Mouse (Mus musculus): ENCODE data around the gene Gm20547.

GRCm38 (mm10) chr17:34916316-34916715 is 34.5 kb upstream of the Gm20547 start:
- TF ChIP-seq CTCF (IDR thresholded peaks at IDR 0.05 in 2 of 3, conservative IDR thresholded peaks at IDR 0.05 in 1 of 3; ENCODE audit: control insufficient read depth in 1 of 3, insufficient read depth in 1 of 3, low read depth in 2 of 3, low read length in 3 of 3, poor library complexity in 1 of 3, severe bottlenecking in 1 of 3) (no peak), ZNF384 (IDR thresholded peaks at IDR 0.05; ENCODE audit: low read depth, low read length) (0 out of 2 replicates have a peak, but pooled peaks have one; percentile 4), TCF12 (IDR thresholded peaks at IDR 0.05; ENCODE audit: low read depth, low read length) (no peak), EP300 (IDR thresholded peaks at IDR 0.05; ENCODE audit: low read depth in 1 of 2, low read length in 2 of 2) (no peak), BHLHE40 (IDR thresholded peaks at IDR 0.05; ENCODE audit: borderline replicate concordance, low read depth, low read length) (no peak), E2F4 (IDR thresholded peaks at IDR 0.05; ENCODE audit: borderline replicate concordance, low read depth, low read length) (no peak), MEF2A (IDR thresholded peaks at IDR 0.05; ENCODE audit: extremely low read depth, insufficient replicate concordance, low read depth, low read length, poor library complexity, severe bottlenecking) (no peak), MAFK (IDR thresholded peaks at IDR 0.05; ENCODE audit: borderline replicate concordance, low read depth, low read length) (no peak)

Measured in MEL (cell line).